Mouse (Mus musculus): ENCODE results near the gene Slco3a1. TPM values are rescaled to one million over a fixed set of nuclear protein-coding genes. Genes with fewer than 3 reads are reported as not detected.

The Slco3a1 gene
- polyA plus RNA-seq, 1 experiment, result 18.2 TPM

DNA sequence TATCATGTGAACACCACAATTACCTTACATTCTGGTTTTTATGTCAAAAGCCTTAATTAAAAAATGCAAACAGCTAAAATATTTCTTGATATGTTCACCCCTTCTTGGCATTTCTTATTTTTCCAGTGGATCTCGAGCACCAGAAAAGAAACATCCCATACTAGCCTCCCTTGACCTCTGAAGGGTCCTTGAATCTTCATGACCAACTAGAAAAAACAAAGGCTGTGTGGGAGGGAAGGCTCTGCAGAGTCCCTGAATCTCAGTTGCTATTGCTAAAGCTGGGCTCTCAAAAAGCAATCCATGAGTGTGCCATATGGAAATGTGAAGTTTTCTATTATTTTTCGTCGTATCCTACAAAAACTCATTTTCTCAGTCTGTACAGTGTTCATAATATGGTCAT, 313.3 kb downstream of the Slco3a1 start:
- no peak for DNase-seq (ENCODE audit: low read depth, low spot score)
- WGBS, result 75% methylated on average over 3 of the region's 3 CpGs

DNA sequence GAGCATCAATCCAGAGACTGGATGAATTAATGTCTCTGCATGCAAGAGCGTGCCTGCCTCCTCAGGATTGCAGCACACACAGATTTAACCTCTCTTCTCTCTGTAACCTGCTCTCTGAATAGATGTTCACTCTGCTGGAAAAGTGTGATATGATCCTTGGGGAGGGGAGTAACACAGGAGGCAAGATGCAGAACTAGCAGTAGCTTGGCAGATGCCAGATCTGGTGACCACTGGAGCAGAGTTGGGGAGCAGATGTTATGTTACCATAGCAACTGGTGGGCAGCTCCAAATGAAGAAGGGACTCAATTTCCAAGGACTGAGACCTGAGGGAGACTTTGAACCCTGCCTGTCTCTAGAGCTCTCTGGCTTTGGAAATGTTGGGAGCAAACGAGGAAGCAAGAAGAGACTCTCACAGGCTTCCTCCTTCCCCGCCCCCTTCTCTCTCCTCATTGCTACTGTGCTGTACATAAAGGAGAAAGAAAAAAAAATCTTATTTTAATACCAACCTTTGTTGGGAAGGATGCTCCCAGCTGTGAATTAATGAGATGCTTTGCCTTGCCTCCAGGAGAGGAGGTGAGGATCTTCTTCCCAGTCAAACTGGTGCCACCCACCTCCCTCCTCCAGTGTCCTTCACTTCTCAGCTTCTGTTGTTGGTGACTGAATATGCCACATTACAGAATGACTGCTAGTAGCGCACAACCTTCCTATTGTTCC, 314.0 kb downstream of the Slco3a1 start:
- WGBS, result 62% methylated on average over 4 of the region's 4 CpGs
- DNase-seq (ENCODE audit: low read depth, low spot score), result no peak
